Mouse (Mus musculus): Measurements from ENCODE around the gene Supt3. TPM values are rescaled to one million over a fixed set of nuclear protein-coding genes. Genes with fewer than 3 reads are reported as not detected.

Supt3 gene
- polyA plus RNA-seq, 1 experiment from 2014 or later = 23.7 TPM

DNA sequence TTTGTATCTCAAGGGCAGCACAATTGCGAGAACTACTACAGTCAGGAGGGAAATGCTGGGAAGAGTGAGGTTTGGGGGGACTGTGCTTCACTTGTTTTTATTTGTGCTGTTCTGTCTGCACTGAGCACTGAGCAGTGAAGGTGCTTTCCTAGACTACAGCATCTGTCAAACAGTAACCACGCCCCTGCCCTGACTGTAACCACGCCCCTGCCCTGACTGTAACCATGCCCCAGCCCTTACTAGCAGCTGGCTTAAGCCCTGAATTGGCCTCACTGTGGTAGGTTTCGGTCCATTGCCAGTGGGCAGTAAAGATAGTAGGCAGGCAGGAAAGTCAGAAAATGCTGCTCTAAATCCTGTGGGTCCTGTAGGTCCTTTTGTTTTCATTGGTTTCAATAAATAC lies 196.5 kb downstream of the Supt3 start:
- peaks cover 3 to 7% of the 10 kb centered on the region in 2 experiments; a peak in 2 of 4 replicates for H3K4me1 ChIP-seq (ENCODE audit: control insufficient read depth in 2 of 2, insufficient read depth in 2 of 2, low read length in 2 of 2)
- H3K27ac ChIP-seq (replicated peaks in 1 of 2; ENCODE audit: control insufficient read depth in 1 of 2, insufficient read depth in 1 of 2, low read depth in 2 of 2, low read length in 2 of 2) = no peak overlapping the region
- WGBS = 43% methylated on average over 4 of the region's 4 CpGs
- ATAC-seq (ENCODE audit: insufficient number of reproducible peaks, insufficient read depth, low FRiP score, low read depth) = no peak
- H3K9me3 ChIP-seq (ENCODE audit: control insufficient read depth, low read length) = no peaks in the 10 kb centered on the region
- H3K4me3 ChIP-seq (ENCODE audit: control insufficient read depth in 1 of 2, insufficient read depth in 1 of 2, low read depth in 1 of 2, low read length in 2 of 2) = no peak overlapping the region
- H3K9ac ChIP-seq (ENCODE audit: low read length) = no peak overlapping the region
- no peak overlapping the region for H3K4me2 ChIP-seq (ENCODE audit: low read length)
- H3K36me3 ChIP-seq (ENCODE audit: control insufficient read depth, insufficient read depth, low read length) = no peaks in the 10 kb centered on the region
- no peaks in the 10 kb centered on the region for H3K27me3 ChIP-seq (ENCODE audit: control insufficient read depth, insufficient read depth, low read length)

DNA sequence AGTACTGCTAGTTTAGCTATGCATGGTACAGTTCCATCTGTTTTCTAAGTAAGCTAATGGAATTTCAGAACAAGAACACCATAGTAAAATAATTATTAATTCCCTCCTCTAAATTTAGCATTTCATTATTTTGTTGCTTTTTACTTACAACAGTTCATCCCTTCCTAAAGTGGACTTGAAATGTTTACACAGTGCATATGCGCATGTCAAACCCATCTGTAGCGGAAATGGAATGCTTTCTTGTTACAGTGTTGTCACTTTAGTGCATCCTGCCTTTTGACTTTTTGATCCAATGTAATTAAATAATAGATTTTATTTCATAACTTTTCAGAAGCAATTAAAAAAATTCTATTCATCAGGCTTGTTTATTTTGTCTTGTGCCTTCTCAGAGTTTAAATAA lies 200.7 kb downstream of the Supt3 start:
- H3K27me3 ChIP-seq (ENCODE audit: control insufficient read depth, insufficient read depth, low read length) = no peaks in the 10 kb centered on the region
- no peak for ATAC-seq (ENCODE audit: insufficient number of reproducible peaks, insufficient read depth, low FRiP score, low read depth)

DNA sequence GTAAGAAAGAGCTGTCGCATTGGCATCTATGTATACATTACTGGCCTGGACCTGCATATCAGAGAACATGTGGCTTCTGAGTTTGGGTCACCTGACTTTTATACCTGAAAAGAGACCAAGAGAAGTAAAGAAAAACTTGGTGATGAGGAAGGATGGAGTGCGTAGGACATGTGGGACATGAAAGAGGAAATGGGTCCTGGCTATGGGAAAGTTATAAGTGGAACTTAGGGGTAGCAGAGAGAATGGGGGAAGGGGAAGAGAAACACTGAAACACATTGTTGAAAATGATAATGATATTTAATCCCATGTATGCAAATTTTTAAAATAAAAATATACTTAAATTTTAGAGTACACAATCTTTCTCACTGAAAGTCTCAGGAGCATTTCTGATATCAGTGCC lies 211.0 kb downstream of the Supt3 start:
- no peak for ATAC-seq (ENCODE audit: insufficient number of reproducible peaks, insufficient read depth, low FRiP score, low read depth)
- H3K4me3 ChIP-seq (ENCODE audit: control insufficient read depth in 1 of 2, insufficient read depth in 1 of 2, low read depth in 1 of 2, low read length in 2 of 2) = no peak overlapping the region
- no peaks in the 10 kb centered on the region for H3K36me3 ChIP-seq (ENCODE audit: control insufficient read depth, insufficient read depth, low read length)
- H3K4me1 ChIP-seq (ENCODE audit: control insufficient read depth in 2 of 2, insufficient read depth in 2 of 2, low read length in 2 of 2) = peaks cover 0 to 3% of the 10 kb centered on the region in 2 experiments; a peak in 1 of 4 replicates
- H3K9me3 ChIP-seq (ENCODE audit: control insufficient read depth, low read length) = no peaks in the 10 kb centered on the region
- H3K27ac ChIP-seq (replicated peaks in 1 of 2; ENCODE audit: control insufficient read depth in 1 of 2, insufficient read depth in 1 of 2, low read depth in 2 of 2, low read length in 2 of 2) = no peak overlapping the region
- no peak overlapping the region for H3K4me2 ChIP-seq (ENCODE audit: low read length)
- H3K27me3 ChIP-seq (ENCODE audit: control insufficient read depth, insufficient read depth, low read length) = no peaks in the 10 kb centered on the region
- 93% methylated on average over 2 of the region's 2 CpGs for WGBS
- H3K9ac ChIP-seq (ENCODE audit: low read length) = no peak overlapping the region

More for the DNA sequence above, 200.7 kb downstream of the Supt3 start:
- WGBS = 94% methylated on average over 2 of the region's 2 CpGs
- no peaks in the 10 kb centered on the region for H3K9me3 ChIP-seq (ENCODE audit: control insufficient read depth, low read length)
- H3K4me3 ChIP-seq (ENCODE audit: control insufficient read depth in 1 of 2, insufficient read depth in 1 of 2, low read depth in 1 of 2, low read length in 2 of 2) = no peak overlapping the region
- H3K9ac ChIP-seq (ENCODE audit: low read length) = no peak overlapping the region
- no peaks in the 10 kb centered on the region for H3K36me3 ChIP-seq (ENCODE audit: control insufficient read depth, insufficient read depth, low read length)
- no peak overlapping the region for H3K27ac ChIP-seq (replicated peaks in 1 of 2; ENCODE audit: control insufficient read depth in 1 of 2, insufficient read depth in 1 of 2, low read depth in 2 of 2, low read length in 2 of 2)
- H3K4me2 ChIP-seq (ENCODE audit: low read length) = no peak overlapping the region
- H3K4me1 ChIP-seq (ENCODE audit: control insufficient read depth in 2 of 2, insufficient read depth in 2 of 2, low read length in 2 of 2) = peaks cover 0 to 3% of the 10 kb centered on the region in 2 experiments; a peak in 2 of 4 replicates

DNA sequence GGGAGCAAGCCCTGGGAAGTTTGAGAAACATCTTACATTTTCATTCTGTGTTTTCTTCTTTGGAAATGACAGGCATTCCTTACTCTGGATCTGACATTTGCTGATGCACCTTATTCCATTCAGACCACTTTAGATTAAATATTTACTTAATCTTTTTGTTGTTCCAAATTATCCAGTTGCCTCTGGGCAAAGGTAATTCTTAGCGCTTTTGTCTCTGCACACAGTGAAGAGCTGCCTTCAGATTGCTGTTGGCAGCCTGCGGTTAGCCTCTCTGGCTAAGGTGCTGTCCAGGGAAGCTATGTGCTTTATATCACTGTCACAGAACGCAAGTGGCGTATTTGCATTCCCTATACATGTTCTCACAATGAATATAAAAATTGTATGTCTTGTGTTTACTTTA lies 226.4 kb downstream of the Supt3 start:
- 90% methylated on average over 4 of the region's 4 CpGs for WGBS
- no peaks in the 10 kb centered on the region for H3K27me3 ChIP-seq (ENCODE audit: control insufficient read depth, insufficient read depth, low read length)
- ATAC-seq (ENCODE audit: insufficient number of reproducible peaks, insufficient read depth, low FRiP score, low read depth) = no peak
- no peak overlapping the region for H3K4me2 ChIP-seq (ENCODE audit: low read length)
- no peaks in the 10 kb centered on the region for H3K4me1 ChIP-seq (ENCODE audit: control insufficient read depth in 2 of 2, insufficient read depth in 2 of 2, low read length in 2 of 2)
- no peak overlapping the region for H3K27ac ChIP-seq (replicated peaks in 1 of 2; ENCODE audit: control insufficient read depth in 1 of 2, insufficient read depth in 1 of 2, low read depth in 2 of 2, low read length in 2 of 2)
- H3K9me3 ChIP-seq (ENCODE audit: control insufficient read depth, low read length) = no peaks in the 10 kb centered on the region
- 0 out of 2 replicates have a peak, but pooled peaks cover 5% of the 10 kb centered on the region for H3K36me3 ChIP-seq (ENCODE audit: control insufficient read depth, insufficient read depth, low read length)
- no peak overlapping the region for H3K4me3 ChIP-seq (ENCODE audit: control insufficient read depth in 1 of 2, insufficient read depth in 1 of 2, low read depth in 1 of 2, low read length in 2 of 2)
- no peak overlapping the region for H3K9ac ChIP-seq (ENCODE audit: low read length)

DNA sequence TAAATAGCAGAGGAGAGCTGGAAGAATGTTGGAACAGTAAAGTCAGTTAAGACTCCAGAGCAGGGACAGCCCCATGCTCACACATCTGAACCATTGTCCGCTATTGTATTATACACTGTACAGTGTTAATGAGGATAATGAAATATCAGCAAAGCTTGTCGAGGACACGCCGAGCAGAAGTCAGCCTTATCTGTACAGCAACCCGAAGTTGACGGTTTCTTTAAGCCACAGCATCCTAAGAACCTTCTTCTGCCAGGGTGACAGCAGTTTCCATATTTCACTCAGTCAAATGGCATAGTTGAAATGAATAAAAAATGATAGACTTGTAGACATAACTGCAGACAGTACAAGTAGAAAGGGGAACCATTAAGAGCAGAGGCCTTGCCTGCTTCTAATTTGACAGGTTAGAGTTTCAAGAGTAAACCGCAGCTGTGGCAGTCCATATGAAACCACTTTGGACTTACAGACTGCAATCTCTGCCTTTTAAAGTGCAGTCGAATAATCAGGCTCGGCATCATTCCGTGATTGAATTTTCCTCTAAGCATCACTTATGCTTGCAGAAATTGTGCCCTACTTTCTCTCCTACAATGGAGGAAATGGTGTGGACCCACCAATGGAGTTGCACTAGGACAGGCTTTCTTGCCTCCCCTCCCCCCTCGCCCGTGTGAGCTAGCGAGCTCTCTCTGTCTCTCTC lies 227.7 kb downstream of the Supt3 start:
- H3K4me1 ChIP-seq (ENCODE audit: control insufficient read depth in 2 of 2, insufficient read depth in 2 of 2, low read length in 2 of 2) = no peaks in the 10 kb centered on the region
- no peaks in the 10 kb centered on the region for H3K27me3 ChIP-seq (ENCODE audit: control insufficient read depth, insufficient read depth, low read length)
- H3K27ac ChIP-seq (replicated peaks in 1 of 2; ENCODE audit: control insufficient read depth in 1 of 2, insufficient read depth in 1 of 2, low read depth in 2 of 2, low read length in 2 of 2) = no peak overlapping the region
- no peak overlapping the region for H3K9ac ChIP-seq (ENCODE audit: low read length)
- 75% methylated on average over 13 of the region's 13 CpGs for WGBS
- H3K4me3 ChIP-seq (ENCODE audit: control insufficient read depth in 1 of 2, insufficient read depth in 1 of 2, low read depth in 1 of 2, low read length in 2 of 2) = no peak overlapping the region
- no peak for ATAC-seq (ENCODE audit: insufficient number of reproducible peaks, insufficient read depth, low FRiP score, low read depth)
- no peaks in the 10 kb centered on the region for H3K9me3 ChIP-seq (ENCODE audit: control insufficient read depth, low read length)
- 0 out of 2 replicates have a peak, but pooled peaks cover 5% of the 10 kb centered on the region for H3K36me3 ChIP-seq (ENCODE audit: control insufficient read depth, insufficient read depth, low read length)
- no peak overlapping the region for H3K4me2 ChIP-seq (ENCODE audit: low read length)

DNA sequence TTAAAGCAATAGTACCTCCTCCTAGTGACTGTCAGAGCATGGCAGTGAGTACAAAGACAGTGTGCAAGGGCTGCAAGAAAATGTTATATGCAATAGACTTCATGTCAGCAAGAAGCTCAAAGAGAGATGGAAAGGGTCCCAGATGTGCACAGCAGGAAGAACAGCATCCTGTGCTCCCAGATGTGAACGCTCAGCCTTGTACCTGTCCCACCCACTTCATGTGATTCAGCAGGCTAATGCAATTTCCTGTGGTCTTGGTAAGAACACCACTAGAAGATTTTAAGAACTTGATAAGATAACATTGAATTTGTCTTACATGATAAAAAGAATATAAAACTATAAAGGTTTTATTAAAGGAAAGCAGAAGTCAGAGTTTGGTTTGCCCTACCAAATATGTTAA lies 230.5 kb downstream of the Supt3 start:
- no peak overlapping the region for H3K4me2 ChIP-seq (ENCODE audit: low read length)
- H3K36me3 ChIP-seq (ENCODE audit: control insufficient read depth, insufficient read depth, low read length) = 0 out of 2 replicates have a peak, but pooled peaks cover 5% of the 10 kb centered on the region
- H3K27ac ChIP-seq (replicated peaks in 1 of 2; ENCODE audit: control insufficient read depth in 1 of 2, insufficient read depth in 1 of 2, low read depth in 2 of 2, low read length in 2 of 2) = no peak overlapping the region
- no peaks in the 10 kb centered on the region for H3K27me3 ChIP-seq (ENCODE audit: control insufficient read depth, insufficient read depth, low read length)
- WGBS = 69% methylated on average over 1 of the region's 1 CpGs
- ATAC-seq (ENCODE audit: insufficient number of reproducible peaks, insufficient read depth, low FRiP score, low read depth) = no peak
- no peaks in the 10 kb centered on the region for H3K4me1 ChIP-seq (ENCODE audit: control insufficient read depth in 2 of 2, insufficient read depth in 2 of 2, low read length in 2 of 2)
- no peak overlapping the region for H3K4me3 ChIP-seq (ENCODE audit: control insufficient read depth in 1 of 2, insufficient read depth in 1 of 2, low read depth in 1 of 2, low read length in 2 of 2)
- no peak overlapping the region for H3K9ac ChIP-seq (ENCODE audit: low read length)
- H3K9me3 ChIP-seq (ENCODE audit: control insufficient read depth, low read length) = no peaks in the 10 kb centered on the region

DNA sequence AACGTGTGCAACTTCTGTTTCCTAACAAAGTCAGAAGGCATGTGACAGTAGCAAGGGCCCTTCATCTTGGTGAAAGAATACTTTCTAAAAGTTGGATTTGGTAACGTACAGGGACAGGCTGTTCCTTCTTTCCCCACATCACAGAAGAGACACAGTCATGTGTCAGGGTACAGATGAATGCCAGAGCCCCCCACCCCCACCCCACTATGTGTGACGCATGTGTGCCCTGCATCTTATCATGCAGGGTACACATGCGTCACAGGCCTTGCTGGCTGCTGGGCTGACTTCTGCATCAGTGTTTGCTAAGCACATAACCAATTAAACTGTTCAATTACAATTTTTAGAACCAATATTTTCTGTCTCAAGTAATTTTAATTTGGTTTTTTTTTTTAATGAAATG lies 231.7 kb downstream of the Supt3 start:
- Histone ChIP-seq H3K9me3 (ENCODE audit: control insufficient read depth, low read length) (no peaks in the 10 kb centered on the region), H3K4me3 (ENCODE audit: control insufficient read depth in 1 of 2, insufficient read depth in 1 of 2, low read depth in 1 of 2, low read length in 2 of 2) (no peak overlapping the region), H3K4me1 (ENCODE audit: control insufficient read depth in 2 of 2, insufficient read depth in 2 of 2, low read length in 2 of 2) (no peaks in the 10 kb centered on the region), H3K9ac (ENCODE audit: low read length) (no peak overlapping the region), H3K27ac (replicated peaks in 1 of 2; ENCODE audit: control insufficient read depth in 1 of 2, insufficient read depth in 1 of 2, low read depth in 2 of 2, low read length in 2 of 2) (no peak overlapping the region), H3K36me3 (ENCODE audit: control insufficient read depth, insufficient read depth, low read length) (no peaks in the 10 kb centered on the region), H3K27me3 (ENCODE audit: control insufficient read depth, insufficient read depth, low read length) (no peaks in the 10 kb centered on the region), H3K4me2 (ENCODE audit: low read length) (no peak overlapping the region)
- no peak for ATAC-seq (ENCODE audit: insufficient number of reproducible peaks, insufficient read depth, low FRiP score, low read depth)
- WGBS = 33% methylated on average over 4 of the region's 4 CpGs

DNA sequence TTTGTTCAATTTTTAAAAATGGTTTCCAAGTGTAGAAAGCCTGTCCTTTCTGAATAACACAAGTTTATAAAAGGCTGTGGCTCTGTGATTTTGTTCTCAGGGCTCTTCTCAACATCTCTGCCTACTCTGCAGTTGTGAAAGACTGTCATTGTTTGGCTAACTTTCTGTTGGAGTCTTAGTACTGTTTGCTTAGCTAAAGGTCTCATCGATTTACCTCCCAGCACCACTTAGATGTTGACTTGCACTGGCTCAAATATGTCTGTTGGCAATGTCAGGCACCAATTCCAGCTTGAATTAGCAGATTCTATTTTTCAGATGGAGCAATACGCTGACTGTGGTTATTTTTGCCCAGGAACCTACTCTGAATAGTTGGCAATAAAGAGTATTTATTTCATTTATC lies 233.5 kb downstream of the Supt3 start:
- Histone ChIP-seq H3K36me3 (ENCODE audit: control insufficient read depth, insufficient read depth, low read length) (no peaks in the 10 kb centered on the region), H3K4me2 (ENCODE audit: low read length) (no peak overlapping the region)
- 89% methylated on average over 2 of the region's 2 CpGs for WGBS

More for the DNA sequence above, 233.5 kb downstream of the Supt3 start:
- H3K9ac ChIP-seq (ENCODE audit: low read length) = no peak overlapping the region
- H3K27ac ChIP-seq (replicated peaks in 1 of 2; ENCODE audit: control insufficient read depth in 1 of 2, insufficient read depth in 1 of 2, low read depth in 2 of 2, low read length in 2 of 2) = no peak overlapping the region
- H3K9me3 ChIP-seq (ENCODE audit: control insufficient read depth, low read length) = no peaks in the 10 kb centered on the region
- no peak for ATAC-seq (ENCODE audit: insufficient number of reproducible peaks, insufficient read depth, low FRiP score, low read depth)
- H3K27me3 ChIP-seq (ENCODE audit: control insufficient read depth, insufficient read depth, low read length) = no peaks in the 10 kb centered on the region
- H3K4me1 ChIP-seq (ENCODE audit: control insufficient read depth in 2 of 2, insufficient read depth in 2 of 2, low read length in 2 of 2) = no peaks in the 10 kb centered on the region
- H3K4me3 ChIP-seq (ENCODE audit: control insufficient read depth in 1 of 2, insufficient read depth in 1 of 2, low read depth in 1 of 2, low read length in 2 of 2) = no peak overlapping the region
